Mouse (Mus musculus) left cerebral cortex, postnatal 10 days (tissue): ENCODE data around the gene Myom1. TPM values are rescaled to one million over a fixed set of nuclear protein-coding genes. Genes with fewer than 3 reads are reported as not detected.
"Not testable (repeated sequence)": the region's sequence is repeated elsewhere in the genome, so short reads cannot be mapped to it uniquely, and the experiment has no call there.

ENCODE experiments used
- DNase-seq, 2 experiments: peaks; one replicate each; pipeline ENCODE4 v3.0.0; 2021 to 2022; ENCODE audit warnings: low spot score in 2 of 2, mixed read lengths in 1 of 2; ENCODE audit errors: extremely low spot score in 1 of 2
- intact Hi-C: fragments of 180-260 bp; cut with DNase I; formaldehyde crosslinking; loops from one replicate; pipeline ENCODE4 v1.15.1; 2025
- total RNA-seq, 2 experiments: library from RNA; stranded (reverse); gene quantifications; 2 replicates each; pipeline ENCODE4 v1.2.3; 2021

Myom1 gene
- 1 to 10 TPM; 3.4 to 3.9 TPM for total RNA-seq

DNA sequence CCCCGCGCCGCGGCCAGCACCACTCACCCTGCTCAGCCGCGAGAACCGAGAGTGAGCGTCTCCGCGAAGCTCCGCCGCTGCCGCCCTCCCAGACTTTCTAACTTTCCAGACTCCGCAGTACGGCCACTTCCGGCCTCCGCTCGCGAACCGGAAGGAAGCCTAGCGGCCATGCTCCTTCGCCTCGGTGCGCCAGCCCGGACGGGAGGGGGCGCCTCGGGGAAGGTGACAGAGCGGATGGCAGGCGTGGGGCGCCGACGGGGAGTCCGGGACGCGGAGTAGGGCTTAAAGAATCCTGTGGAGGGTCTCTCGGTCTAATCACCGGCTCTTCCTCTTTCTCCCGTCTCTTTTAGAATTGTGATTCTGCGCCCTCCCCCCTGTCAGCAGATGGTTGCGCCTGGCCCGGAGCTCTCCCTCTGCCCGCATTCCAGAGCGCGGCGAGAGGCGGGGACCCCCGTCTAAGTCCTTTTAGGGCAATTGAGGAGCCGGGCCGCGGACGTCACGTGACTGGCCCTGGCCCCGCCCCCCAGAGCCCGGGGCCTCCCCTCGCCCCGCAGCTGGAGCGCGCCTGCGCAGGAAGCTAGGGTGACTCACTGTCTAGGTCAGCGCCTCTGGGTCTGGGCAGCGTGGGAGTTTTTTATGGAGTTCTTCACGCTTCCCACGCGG is at the start of gene Myom1:
TSS of gene Myom1 (plus strand) at position 553 of the 663 bp plus-strand sequence.
- peak; percentile 95 to 99 for DNase-seq
- intact Hi-C loops = no loop called here

DNA sequence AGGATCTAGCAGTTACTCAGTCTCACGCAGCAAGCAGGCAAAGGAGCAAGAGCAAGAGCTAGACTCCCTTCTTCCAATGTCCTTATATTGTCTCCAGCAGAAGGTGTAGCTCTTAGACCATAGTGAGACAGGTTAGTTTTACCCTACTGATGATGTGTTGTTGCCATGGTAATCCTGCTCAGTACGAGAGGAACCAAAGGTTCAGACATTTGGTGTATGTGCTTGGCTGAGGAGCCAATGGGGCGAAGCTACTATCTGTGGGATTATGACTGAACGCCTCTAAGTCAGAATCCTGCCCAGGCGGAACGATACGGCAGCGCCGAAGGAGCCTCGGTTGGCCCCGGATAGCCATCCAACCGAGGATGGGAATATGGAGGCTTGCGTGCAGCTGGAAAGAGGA is 38.9 kb upstream of the Myom1 start:
- peak; percentile 85 to 93 for DNase-seq
- intact Hi-C loops = loop anchor here (10.0 kb wide), 2 partner anchors 209 to 529 kb away; no protein-coding TSS in a partner anchor

DNA sequence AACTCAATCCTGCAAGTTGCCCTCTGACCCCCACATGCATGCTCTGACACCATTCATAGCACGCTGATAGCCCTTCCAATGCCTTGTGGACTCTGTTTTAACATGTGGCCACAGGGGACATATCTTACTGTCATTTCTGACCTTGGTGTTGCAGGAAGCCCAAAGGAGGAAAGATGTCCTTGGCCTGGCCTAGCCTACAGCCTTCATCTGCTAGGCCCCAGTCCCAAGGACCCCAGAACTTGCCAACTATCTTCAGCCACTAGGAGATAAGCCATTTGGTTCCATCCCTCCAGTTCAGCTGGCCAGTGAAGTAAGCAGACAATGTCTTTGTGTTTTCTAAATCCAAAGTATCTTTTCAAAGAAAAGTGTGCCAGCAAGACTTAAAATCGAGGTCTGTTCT is 37.2 kb upstream of the Myom1 start:
- no peak for DNase-seq
- intact Hi-C loops = loop anchor here (5.0 to 10.0 kb wide), 4 partner anchors 108 to 530 kb away; no protein-coding TSS in a partner anchor

DNA sequence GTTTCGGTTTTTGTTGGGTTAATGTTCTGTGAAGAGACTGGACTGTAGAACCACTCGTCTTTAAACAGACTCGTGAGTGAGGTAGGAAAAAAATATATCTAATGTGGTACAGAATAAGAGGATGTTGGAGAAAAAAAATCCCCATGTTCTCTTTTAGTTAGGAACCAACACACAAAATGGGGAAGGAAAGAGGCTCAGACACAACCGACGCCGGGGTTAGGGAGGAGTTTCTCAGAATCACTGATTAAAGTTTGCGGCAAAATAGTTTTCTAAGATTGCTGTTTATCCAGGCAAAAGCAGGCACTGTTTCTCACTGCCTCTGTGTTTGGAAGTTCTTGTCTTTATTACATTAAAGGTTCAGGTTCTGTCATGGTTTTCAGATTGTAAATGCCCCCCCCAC is 36.3 kb upstream of the Myom1 start:
- intact Hi-C loops = loop anchor here (5.0 to 10.0 kb wide), 4 partner anchors 109 to 531 kb away; no protein-coding TSS in a partner anchor

DNA sequence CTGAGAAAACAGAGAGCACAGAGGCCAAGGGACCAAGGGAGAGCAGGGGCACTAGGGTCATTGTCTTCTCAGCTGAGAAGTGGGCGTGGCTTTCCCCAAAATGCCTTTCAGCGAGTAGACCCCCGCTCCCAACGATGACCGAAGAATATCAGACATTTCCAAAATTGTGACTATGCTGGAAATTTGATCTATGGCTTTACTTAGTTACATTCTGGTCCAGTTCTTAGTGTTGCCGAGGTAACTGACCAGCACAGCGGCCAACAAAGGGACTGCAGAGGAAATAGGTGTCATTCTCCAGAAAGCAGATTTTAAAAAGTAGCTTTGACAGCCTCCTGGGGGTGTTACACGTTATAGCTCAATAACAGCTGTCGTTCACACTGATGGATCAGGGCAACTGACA is 35.2 kb upstream of the Myom1 start:
- intact Hi-C loops = loop anchor here (5.0 to 10.0 kb wide), 4 partner anchors 110 to 532 kb away; no protein-coding TSS in a partner anchor
- DNase-seq = no peak

More for the DNA sequence above, 36.3 kb upstream of the Myom1 start:
- no peak for DNase-seq

DNA sequence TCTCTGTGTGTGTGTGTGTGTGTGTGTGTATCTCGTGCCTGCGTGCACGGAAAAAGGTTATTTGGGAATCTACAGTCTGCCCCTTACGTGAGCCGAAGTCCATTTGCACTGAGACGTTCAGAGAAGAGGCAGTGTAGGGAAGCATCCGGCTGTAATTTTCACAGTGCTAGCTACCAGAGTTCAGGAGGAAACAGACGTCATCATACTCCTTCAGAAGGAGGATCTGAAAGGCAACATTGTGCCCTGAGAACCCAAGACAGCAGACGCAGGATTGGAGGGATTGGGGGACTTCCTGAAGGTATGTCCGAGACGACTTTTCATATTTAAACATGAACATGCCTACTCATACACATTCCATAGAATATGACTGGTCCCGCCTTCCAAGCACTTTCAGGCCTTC is 34.8 kb upstream of the Myom1 start:
- intact Hi-C loops = loop anchor here (5.0 to 10.0 kb wide), 4 partner anchors 110 to 533 kb away; no protein-coding TSS in a partner anchor
- DNase-seq = no peak

DNA sequence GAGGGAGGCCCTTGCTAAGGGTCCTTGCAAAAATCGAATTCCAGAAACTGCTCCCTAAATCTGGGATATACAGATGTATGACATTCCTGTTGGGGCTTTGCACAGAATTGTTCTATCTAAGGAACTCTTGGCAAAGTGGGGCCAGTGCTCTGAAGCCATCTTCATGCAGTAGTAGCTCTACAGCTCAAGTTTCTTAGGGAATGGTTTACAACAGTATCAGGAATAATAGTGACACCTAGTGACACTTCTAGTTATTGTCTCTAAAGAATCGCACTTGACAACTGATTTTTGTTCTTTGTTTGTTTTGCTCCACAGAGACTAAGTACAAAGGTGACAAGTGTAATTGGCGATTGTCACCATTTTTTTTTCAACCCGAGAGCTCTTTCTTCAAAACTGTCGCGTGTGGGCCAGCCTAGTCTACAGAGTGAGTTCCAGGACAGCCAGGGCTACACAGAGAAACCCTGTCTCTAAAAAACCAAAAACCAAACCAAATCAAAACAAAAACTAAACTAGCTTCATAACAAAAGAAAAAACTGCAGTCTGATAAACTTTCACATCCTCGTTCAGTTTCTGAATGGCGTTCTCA is 33.7 kb upstream of the Myom1 start:
- no peak for DNase-seq
- intact Hi-C loops = loop anchor here (5.0 to 10.0 kb wide), 4 partner anchors 111 to 534 kb away; no protein-coding TSS in a partner anchor

DNA sequence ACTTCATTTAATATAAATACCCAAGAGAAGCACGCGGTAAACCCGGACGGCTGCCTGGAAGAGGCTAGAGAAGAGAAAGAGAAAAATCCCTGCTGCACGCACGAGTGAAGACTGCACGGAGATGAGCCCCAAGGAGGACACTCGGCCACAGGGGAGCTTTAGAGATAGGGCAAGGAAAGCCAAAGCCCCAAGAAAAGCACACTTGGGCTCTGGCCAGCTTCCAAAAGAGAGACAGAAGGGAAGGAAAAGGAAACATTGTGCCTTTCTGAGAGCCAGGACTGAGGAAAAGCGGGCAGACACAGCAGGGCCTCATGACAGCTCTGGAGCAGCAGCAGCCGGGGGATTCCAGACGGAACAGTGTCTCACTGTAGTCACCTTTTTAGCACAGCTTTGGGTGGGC is 31.2 kb upstream of the Myom1 start:
- DNase-seq = peak in 1 of 2 experiments; percentile 41
- intact Hi-C loops = no loop called here

DNA sequence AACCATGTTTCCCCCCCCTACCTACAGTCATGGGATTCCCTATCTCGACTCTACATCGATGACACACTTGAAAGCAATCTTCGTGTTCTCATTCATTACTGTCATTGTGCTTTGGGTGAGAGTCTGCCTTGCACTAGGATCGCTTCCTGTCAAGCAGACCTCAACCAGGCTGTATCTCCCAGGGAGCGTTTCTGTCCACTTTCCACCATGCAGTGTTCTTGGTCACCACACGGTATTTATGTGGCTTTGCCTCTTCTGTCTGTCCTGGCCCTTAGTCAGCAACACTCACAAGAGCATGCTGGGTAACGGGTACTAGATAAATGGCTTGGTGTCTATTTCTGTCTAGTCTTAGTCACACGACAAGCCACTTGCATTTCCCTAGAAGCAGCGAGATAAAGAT is 29.0 kb upstream of the Myom1 start:
- intact Hi-C loops = no loop called here
- DNase-seq = no peak

DNA sequence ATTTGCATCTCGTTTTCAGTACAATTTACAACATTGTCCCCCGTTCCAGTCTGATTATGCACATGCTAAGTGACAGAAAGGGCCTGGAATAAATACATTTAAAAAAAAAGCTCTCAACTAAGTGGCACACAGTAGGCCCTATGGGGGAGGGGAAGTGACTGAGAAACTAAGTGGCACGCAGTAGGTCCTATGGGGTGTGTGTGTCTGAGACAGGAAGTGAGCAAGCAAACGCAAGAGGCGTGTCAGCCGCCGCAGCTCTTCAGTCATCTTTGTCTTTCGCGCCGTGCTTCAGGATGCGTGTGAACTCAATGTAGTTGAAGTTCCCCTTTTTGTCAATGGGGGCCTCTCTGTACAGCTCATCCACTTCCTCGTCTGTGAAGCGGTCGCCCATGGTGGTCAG is 28.4 kb upstream of the Myom1 start:
- not testable (repeated sequence) for DNase-seq

DNA sequence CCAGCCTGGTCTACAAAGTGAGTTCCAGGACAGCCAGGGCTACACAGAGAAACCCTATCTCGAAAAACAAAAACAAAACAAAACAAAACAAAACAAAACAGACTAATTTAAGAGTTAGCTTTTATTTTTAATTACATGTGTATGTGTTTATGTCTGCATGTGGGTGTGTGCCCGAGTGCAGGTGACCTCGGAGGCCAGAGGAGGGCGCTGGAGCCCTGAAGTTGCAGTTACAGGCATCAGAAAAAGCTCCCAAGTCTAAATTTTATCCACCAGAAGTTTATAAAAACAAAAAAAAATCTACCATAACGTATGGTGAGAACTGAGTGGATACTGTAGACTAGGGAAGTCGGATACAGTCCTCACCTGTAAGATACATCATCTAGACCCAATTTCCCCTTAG is 24.6 kb upstream of the Myom1 start:
- intact Hi-C loops = no loop called here
- no peak for DNase-seq

More for the DNA sequence above, 28.4 kb upstream of the Myom1 start:
- intact Hi-C loops = not testable (repeated sequence)

DNA sequence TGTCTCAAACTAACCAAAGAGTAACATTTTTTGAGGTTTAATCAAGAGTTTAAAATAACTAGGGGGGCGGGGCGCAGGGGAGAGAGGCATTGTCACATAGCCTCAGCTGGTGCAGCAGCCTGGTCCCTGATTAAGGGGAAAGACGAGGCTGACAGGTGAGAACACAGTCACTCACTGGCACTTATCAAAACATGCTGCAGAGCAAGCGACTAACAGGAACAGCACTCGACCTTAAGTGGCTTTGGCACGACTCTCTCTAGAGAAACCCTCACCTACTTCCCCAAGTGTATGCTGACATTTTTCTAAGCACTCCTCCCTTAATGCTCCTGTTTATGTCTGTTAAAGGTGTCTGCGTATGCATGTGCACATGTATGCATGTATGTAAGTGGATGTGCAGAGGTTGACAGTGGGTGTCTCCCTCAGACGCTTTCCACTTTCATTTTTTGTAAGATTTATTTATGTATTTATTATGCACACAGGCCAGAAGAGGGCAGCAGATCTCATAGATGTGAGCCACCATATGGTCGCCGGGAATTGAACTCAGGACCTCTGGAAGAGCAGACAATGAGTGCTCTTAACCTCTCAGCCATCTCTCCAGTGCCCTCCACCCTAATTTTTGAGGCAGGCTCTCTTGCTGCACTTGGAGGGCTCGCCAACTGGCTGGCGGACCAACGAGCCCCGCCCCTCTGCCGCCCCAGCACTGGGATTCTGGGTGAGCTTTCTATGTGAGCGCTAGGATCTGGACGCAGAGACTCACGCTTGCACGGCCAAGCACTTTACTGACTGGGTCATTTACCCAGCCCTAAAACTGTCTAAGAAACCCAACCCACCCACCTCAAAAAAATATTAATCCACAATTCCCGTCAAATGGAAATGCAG is 22.8 kb upstream of the Myom1 start:
- DNase-seq = no peak
- intact Hi-C loops = no loop called here

DNA sequence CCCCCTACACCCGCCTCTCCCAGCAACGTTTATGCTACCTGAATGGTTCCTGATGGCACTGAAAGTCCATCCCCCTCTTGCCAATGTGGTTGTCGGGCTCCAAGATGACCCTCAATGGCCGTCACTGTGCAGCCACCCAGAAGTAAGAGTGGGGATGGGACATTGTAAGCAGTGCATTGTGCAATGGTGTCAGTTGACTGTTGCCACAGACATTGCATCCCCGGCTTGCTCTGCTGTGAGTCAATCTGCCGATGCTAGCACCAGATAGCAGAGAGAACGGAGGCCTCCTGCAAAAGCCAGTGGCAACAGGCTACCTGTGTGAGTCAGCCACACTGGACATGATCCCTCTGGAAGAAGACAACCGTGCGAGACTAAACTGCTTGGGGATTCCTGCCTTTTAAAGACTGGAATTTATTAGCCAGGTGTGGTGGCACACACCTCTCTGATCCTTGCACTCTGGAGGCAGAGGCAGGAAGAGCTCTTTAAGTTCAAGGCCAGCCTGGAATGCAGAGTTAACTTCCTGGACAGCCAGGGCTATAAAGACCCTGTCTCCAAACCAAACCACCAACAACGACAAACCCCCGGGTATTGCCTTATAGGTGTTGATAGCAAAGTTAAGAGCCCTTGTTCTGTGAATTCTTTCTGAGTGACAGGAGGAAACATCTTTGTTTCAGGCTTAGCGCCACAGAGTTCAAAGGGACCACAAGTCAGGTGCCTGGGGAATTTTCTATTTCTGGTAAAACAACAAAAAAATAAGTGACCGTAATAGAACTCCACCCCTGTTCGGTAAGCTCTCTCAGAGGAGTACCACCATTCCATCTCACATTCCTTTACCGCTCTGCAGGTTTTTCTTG is 16.7 kb upstream of the Myom1 start:
- no peak for DNase-seq
- intact Hi-C loops = no loop called here

DNA sequence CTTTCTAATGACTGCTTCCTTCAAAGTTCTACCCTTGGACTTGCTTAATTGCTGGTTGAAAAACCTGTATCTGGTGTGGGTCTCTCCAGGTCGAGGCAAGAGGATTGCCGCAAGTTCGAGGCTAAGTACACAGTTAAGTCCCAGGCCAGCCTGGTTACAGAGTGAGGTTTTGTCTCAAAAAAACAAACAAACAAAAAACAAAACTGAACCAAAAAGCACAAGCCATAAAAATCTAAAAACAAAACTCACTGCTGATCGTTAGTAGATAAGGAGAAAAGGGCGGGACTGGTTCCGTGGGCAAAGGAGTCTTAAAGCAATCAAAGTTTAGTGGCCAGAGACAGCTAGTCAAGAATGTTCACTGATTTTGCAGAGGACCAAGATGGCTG is 16.1 kb upstream of the Myom1 start:
- no peak for DNase-seq
- intact Hi-C loops = no loop called here

DNA sequence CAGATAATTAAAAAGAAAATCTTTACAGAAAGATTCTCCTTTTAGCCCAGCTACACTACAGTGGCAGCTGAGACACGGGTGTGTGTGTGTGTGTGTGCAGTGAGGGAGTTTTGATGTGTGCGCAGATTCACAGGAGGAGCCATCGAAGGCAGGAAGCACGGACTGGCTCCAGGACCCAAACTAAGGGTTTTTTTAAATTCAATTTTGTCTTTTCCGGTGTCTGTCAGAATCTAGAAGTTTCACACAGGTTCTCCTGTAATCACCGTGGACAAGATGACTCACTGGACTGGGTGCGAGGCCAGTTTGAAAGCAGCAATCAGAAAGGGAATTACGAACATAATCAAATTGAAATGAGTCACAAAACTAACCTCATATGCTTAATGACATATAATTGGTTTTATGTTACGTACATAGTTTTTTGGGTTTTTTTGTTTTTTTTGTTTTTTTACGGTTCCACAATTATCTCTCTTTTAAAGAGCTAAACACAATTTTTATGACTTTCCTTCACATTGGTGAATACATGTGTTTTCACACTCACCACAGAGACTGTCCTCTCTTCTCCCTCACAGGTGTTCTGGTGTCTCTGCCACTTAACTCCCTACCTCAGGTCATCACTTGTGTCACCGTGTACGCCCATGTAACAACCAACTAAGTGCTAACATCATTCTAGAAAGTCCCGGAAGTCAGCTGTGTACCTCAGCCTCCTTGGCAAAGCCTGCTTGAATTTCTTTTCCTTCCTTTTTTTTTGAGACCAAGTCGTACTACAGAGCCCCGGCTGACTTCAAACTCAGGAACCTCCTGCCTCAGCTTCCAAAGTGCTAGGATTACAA is 15.4 kb upstream of the Myom1 start:
- intact Hi-C loops = no loop called here
- no peak for DNase-seq

DNA sequence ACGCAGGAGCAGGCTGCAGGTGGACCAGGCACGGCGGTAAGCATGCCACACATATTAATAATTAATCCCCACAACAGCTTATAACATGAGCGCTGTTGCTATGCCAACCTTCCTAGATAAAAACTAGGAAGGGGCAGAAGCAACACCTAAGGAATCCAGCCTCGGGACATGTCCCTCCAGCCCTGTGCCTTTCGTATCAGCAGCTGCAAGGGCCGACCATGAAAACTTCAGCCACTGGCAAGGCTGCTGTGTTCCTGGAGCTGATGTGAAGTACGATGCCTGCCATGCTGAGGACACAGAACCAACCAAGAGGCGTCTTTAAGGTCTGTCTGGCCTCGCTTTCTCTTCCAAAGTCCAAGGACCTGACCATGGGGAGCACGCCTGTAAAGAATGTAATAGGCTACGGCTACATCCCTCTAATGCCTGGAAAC is 14.1 kb upstream of the Myom1 start:
- intact Hi-C loops = no loop called here
- DNase-seq = no peak

DNA sequence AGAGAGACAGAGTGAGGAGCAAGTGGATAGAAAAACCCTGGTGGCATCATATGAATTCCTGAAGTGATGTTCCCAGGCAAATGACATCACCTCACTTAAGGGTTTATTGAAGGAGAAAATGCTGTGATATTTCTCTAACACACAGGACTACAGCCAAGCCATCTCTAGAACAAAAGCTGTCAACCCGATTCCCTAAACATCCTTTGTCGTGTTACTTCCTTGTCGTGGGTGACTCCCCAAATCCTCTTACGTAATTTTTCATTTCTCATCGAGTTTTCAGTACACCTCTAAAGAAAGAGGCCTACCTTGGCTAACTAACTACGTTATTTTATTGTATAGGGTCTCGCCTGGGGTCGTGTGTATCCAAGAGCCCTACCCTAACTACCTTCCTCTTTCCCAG is 13.0 kb upstream of the Myom1 start:
- DNase-seq = no peak
- intact Hi-C loops = no loop called here

DNA sequence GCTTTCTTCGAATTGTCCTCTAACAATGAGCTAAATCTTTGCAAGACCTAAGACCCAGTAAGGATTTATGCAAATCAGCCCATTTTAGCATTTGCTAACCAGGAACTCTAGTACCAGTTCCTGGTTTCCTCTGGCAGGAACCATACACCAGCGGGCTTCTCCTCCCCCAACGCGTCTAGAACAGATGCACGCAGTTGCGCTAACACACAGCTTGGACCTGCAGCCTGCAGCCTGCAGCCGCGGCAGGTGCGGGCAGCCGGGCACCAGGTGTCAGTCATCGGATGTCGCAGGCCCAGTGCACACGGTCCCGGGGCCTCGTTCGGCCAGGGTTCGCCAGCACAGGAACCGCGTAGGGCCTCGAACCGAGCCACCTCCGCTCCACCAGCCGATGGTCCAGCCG is 12.4 kb upstream of the Myom1 start:
- DNase-seq = peak in 1 of 2 experiments; percentile 65
- intact Hi-C loops = no loop called here
